Mouse (Mus musculus): ENCODE data around the gene Tnfrsf1a.
A peak's percentile ranks its signal among the peaks of the same experiment; 100 is the strongest.
"Not testable (repeated sequence)": the region's sequence is repeated elsewhere in the genome, so short reads cannot be mapped to it uniquely, and the experiment has no call there.

Gene Tnfrsf1a

DNA sequence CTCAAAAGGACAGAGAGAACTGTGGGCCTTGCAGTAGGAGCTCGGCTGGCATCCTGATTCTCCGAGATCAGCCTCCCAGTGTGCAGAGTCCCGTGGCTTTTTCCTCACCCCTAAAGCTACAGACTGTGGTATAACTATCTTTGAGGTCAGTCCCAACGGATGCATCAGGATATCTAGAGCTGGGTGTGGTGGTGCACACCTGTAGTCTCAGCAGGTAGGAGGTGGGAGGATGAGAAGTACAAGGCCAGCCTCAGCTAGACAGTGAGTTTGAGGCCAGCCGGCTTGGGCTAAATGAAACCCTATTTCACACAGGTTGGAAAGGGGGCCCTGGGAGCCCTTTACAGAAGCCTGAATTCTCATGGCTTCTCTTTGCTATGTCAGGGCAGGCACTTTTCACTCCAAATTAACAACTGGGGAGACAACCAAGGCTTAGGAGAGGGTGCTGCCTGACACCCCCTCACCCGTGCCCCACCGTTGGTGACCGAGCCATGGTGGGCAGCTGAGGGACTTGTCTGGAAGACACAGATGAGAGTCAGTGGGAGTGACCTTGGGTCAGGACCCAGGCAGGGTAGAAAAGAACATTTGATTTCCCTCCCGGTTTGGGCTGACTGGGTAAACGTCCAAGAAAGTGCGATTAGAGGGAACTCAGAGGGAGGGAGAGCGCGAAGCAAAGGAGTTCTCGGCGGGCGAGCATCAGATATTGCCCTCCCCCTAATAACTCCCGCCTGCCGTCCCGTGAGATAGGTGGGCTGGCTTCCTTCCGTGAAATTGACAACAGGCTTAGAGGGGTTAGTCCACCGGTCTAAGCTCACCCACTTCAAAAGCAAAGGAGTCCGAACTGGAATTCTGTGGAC, at the start of gene Tnfrsf1a:
Gene Tnfrsf1a, plus strand, starts transcription at position 642 of the 854 bp plus-strand sequence.
- no peak for DNase-seq

GRCm38 (mm10) chr6:125300982-125301381, 48.2 kb upstream of the Tnfrsf1a start:
- DNase-seq: no peak

GRCm38 (mm10) chr6:125302231-125302982, 46.8 kb upstream of the Tnfrsf1a start:
- no peak for DNase-seq

DNA sequence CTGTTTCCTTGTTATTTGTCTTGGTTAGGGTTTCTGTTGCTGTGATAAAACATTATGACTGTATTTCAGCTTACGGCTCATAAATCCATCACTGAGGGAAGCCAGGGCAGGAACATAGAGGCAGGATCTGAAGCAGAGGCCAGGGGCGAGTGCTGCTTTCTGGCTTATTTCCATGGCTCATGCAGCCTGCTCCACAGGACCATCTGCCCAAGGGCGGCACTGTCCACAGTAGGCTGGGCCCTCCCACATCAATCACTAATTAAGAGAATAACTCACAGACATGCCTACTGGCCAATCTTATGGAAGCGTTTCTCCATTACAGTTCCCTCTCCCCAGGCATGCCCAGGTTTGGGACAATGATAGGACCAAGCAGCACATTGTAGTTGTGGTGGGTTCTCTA, 45.9 kb upstream of the Tnfrsf1a start:
- no peak for DNase-seq

DNA sequence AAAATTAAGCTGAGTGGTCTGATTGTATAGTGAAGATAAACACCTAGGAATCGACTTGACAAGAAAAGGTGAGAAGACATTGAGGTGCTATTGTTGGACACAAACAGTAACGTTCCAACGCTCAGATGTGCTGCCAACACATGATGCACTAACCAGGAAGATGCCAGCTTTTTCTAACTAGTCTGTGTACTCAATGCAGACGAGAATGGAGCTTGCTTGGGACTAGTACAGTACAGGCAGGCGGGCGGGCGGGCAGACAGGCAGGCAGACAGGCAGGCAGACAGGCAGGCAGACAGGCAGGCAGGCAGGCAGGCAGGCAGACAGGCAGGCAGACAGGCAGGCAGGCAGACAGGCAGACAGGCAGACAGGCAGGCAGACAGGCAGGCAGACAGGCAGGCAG, 44.8 kb upstream of the Tnfrsf1a start:
- not testable (repeated sequence) for DNase-seq

DNA sequence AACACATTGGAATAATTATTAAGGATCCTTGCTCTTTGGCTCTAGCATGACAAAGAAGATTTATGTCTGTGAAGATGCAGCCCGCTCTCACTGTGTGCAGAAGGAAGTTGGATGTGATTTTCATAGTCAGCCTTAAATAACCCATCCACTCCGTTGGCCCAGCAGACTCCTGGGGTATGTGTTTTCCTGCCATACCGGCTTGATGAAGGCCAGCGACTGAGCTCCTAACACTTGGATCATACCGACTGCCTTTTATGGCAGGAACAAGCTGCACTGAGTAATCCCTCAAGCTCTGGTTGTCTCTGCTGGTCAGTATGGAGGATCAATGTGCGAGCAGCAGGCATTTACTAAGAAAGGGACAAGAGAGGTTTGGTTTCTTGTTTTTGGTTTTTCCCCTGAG, 43.7 kb upstream of the Tnfrsf1a start:
- no peak for DNase-seq

- no peak for DNase-seq
Measured at GRCm38 (mm10) chr6:125307091-125307490, 42.1 kb upstream of the Tnfrsf1a start.

DNA sequence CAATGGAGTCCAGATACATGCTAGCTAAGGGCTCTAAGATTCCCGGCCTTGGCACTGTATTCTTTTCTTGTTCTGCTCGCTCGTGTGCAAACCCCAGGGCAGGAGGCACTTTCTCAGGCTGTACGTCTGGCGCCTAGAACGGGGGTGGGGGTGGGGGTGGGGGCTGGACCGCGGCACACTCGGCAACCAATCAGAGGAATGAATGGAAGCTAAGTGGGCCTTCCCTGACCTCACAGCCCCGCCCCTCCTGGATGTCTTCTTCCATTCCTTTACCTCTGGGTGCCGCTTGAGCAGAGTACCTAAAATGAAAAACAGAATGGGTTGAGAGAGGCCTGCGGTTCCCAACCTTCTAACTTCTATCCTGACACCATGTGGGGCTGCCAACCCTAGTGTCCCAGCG, 40.2 kb upstream of the Tnfrsf1a start:
- DNase-seq: no peak

- no peak for DNase-seq
Measured at GRCm38 (mm10) chr6:125309406-125309805, 39.8 kb upstream of the Tnfrsf1a start.

- DNase-seq: no peak
Measured at GRCm38 (mm10) chr6:125312171-125312570, 37.0 kb upstream of the Tnfrsf1a start.

DNA sequence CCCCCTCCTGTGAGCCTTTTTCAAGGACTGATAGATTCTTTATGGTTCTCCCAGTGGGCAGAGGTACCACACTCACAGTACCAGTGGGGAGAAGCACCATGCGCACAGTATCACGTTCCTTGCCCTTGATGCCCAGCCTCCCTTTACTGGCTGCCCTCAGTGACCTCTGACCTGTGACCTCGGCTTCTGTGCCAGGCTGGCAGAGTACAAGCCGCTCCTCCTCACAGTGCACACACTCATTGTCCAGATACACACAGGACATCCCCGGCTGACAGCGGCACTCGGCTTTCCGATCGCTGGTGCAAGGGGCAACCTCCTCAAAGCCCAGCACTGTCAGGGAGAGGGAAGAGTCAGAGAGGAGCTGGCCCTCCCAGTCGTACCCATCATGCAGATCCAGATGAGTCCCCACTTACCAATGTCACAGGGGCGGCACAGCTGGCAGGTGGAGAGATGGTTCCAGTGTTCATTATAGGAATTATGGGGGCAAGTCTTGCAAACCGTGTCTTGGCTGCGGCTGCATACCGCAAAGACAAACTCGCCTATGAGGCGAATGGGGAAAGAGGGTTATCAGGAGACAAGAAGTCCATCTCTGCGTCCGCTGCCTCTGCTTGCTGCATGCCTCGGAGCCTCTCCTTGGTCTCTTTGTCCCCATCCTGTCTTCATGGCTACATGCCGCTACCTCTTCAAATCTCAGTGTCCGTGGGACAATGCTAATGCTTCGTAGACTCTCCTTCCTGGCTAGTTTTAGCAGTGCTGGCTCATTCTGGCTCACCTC, 36.4 kb upstream of the Tnfrsf1a start:
- no peak for DNase-seq

GRCm38 (mm10) chr6:125313546-125314230, 35.5 kb upstream of the Tnfrsf1a start, which contains the start of gene Ltbr:
TSS of gene Ltbr (minus strand) at chr6:125313885.
- DNase-seq: peak; percentile 28 to 33

GRCm38 (mm10) chr6:125314231-125314563, 35.0 kb upstream of the Tnfrsf1a start:
- DNase-seq: no peak

DNA sequence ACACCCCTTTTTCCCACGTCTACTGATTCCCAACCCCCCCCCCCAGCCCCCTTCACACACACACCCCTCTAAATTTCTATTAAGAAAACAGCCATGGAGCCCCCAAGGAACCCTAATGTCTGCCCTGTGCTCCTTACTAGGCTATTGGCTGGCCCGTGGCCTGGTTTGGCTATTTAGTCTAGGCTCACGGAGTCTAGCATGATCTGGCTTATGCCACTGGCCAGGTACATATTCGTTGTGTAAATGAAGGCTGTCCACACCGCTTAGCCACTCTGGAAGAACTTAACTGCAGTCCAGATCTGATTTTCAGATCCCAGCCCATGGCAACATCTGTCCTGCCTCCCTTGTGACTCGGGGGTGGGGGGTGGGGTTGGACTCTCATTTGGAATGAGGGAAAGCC, 34.4 kb upstream of the Tnfrsf1a start:
- no peak for DNase-seq

- no peak for DNase-seq
Measured at GRCm38 (mm10) chr6:125317077-125317476, 32.1 kb upstream of the Tnfrsf1a start.

DNA sequence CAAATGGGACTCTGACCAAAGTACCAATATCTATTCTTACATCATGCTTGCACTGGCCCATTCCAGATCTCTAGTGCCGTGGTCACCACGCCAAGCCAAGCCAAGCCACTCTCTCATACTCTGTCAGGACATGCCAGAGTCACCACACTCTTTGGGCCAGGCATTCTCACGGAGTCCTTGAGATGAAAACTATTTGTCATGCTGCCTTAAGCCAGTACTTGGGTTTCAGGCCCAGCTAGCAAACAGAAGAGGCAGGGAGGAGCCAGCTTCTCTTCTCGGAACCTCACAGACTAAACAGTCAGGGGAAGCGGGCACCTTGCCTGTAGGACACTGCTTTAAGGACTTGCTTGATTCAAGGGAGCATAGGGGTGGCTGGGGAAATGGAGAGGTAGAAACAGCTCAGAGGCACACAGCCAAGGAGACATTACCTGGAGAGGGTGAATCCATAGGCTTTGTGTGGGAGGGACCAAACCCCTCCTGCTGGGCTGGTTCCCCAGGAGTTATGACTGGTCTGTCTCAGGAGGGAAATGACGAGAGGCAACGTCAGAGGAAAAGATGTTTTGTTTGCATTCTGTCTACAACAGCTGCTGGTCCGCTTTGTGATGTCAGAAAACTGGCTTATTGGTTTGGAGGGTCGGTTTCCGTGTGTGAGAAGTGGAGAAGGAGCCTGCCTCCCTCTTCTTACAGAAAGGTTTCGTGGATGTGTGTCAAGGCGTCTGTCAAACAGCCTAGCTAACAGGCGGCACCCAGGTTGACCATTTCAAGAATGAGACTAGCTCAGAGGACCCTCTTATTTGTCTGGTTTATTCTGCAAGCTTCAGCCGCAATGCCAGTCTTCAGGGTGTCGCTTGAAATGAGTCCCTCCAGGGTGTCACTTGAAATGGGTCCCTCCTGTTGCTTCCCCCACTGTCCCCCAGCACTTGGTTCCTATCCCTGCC, 29.9 kb upstream of the Tnfrsf1a start:
- no peak for DNase-seq

- no peak for DNase-seq
Measured at GRCm38 (mm10) chr6:125319919-125320296, 29.3 kb upstream of the Tnfrsf1a start.

GRCm38 (mm10) chr6:125320323-125320722, 28.8 kb upstream of the Tnfrsf1a start, which contains the start of gene Scnn1a:
TSS of gene Scnn1a (plus strand) at chr6:125320659.
- DNase-seq: no peak

DNA sequence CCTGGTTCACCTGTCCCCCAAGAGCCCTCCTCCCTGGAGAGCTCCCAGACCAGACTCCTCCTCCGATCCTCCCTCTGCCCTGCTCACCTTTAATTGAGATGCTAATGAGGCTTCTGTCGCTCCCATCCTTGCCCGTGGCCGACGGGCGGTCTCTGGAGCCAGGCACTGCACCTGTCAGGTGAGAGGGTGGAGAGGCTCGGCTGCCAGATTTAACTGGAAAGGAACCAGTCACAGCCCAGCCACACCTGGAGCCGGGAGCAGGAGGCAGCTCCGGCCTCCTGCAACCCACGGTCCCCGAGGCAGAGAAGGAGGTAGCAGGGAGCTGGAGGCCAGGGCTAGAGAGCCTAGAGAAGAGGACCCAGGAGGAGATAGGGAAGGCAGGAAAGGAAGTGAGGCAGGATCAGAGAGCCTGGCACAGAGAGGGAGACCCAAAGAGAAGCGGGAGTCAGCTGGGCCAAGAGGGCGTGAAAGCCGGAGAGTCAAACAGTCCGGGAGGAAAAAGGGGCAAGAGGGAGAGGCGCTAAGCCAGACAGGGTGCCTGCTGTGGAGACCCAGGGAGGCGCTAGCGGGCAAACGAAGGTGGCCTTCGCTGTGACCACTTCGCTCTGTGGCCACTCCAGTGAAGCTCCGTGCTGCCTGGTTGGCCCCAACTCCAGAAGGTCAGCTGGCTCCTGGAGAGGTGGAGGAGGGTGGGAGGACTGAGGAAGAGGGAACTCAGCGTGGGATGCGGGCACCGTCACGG, 27.9 kb upstream of the Tnfrsf1a start:
- DNase-seq: no peak

GRCm38 (mm10) chr6:125322794-125323193, 26.4 kb upstream of the Tnfrsf1a start:
- no peak for DNase-seq

DNA sequence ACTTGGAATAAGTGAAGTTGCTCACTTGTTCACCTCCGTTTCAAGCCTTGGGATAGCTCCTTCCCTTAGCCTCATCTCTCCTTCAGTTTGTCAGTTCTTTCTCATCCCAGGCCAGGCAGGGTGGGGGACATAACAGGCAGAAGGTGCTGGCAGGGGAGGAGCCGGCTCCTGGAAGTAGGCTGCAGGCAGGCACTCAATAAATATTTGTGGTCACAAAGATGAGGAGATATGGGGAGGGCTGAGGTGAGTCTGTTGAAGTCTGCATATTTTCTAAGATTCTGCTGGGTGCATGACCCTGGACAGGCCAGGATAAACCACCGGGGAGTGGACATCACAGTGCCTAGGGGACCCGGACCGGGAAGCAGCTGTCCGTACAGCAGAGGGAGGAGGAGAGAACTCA, 25.6 kb upstream of the Tnfrsf1a start:
- DNase-seq: no peak
